ENCODE assay signal across 28 mouse cellular contexts in the genomic region with DNA sequence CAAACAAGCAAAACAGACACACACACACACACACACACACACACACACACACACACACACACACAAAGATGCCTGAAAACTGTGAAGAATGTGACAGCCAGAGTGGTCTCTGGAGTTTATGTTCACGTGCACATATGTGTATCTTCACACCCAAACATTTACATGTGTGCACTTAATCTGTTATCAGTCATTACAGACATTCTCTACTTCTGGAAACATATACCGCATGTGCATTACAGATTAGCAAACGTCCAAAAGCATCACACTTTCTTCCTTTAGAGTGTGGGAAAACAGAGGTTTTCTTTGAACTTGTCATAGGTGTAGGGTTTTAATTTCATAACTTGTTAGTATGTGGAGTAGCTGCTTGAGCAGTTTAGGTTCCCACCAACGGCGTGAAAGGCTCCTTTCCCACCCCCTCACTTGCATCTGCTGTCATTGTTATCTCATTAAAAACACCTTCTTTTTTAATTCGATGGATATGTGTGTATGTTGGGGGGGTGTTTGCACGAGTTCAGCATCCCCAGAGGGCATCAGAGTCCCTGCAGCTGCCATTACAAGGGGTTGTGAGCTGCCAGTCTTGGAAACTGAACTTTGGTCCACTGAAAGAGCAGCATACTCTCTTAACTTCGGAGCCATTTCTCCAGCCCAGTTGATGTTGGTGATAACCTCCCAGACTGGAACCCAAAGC. TPM values are rescaled to one million over a fixed set of nuclear protein-coding genes. Genes with fewer than 3 reads are reported as not detected.
DNase-seq lines count a peak whose midpoint lies in the region; ATAC-seq lines count a peak whose summit lies in the region.
"Had no signal": no experiment of that assay in that cellular context is flagged by ENCODE, and none has a peak within 500 bp of the region (broad histone marks: within the 10 kb centered on the region; RNA-seq: fewer than 3 reads in every experiment).

No protein-coding gene starts in this region.

- peak overlapping the region; percentile 40 for H3K4me2 ChIP-seq in liver, embryonic 15.5 days
- no peak overlapping the region for H3K4me2 ChIP-seq in forebrain, embryonic 14.5 days (ENCODE audit: low read length)
- H3K4me2 ChIP-seq: embryonic facial prominence, embryonic 13.5 days; forebrain, embryonic 12.5 days; heart, embryonic 12.5 days; hindbrain, embryonic 13.5 days; limb, embryonic 15.5 days; lung, embryonic 15.5 days; midbrain, embryonic 13.5 days; neural tube, embryonic 13.5 days had no signal

- peak overlapping the region; percentile 87 for H3K27ac ChIP-seq in liver, embryonic 15.5 days (replicated peaks)
- no peak overlapping the region for H3K27ac ChIP-seq in forebrain, embryonic 14.5 days (ENCODE audit: low read depth, low read length)
- H3K27ac ChIP-seq: embryonic facial prominence, embryonic 13.5 days; forebrain, embryonic 12.5 days; heart, adult 2 months; hindbrain, embryonic 13.5 days; limb, embryonic 10.5 days; limb, embryonic 15.5 days; lung, embryonic 15.5 days; midbrain, embryonic 13.5 days; neural tube, embryonic 13.5 days had no signal

- WGBS in liver, embryonic 15.5 days (ENCODE audit: insufficient replicate concordance) = 29% methylated on average over 8 of the region's 8 CpGs
- 68% methylated on average over 8 of the region's 8 CpGs for WGBS in forebrain, embryonic 14.5 days

- no peaks in the 10 kb centered on the region for H3K36me3 ChIP-seq in liver, embryonic 15.5 days (replicated peaks)
- H3K36me3 ChIP-seq in forebrain, embryonic 14.5 days (ENCODE audit: control insufficient read depth, insufficient read depth, low read length) = no peaks in the 10 kb centered on the region
- H3K36me3 ChIP-seq: embryonic facial prominence, embryonic 13.5 days; forebrain, embryonic 12.5 days; heart, embryonic 12.5 days; hindbrain, embryonic 13.5 days; limb, embryonic 10.5 days; limb, embryonic 15.5 days; lung, embryonic 15.5 days; midbrain, embryonic 13.5 days; neural tube, embryonic 13.5 days had no signal

- peak; percentile 60 for DNase-seq in c-Kit-positive CD71-positive TER-119-positive erythroid progenitor cells, embryonic 14.5 days (ENCODE audit: low spot score)
- peak; percentile 5 for DNase-seq in liver
- no peak for DNase-seq in forebrain, embryonic 14.5 days (ENCODE audit: low spot score)
- DNase-seq in testis, postnatal 10 days (ENCODE audit: low spot score) = no peak
- no peak for DNase-seq in kidney, postnatal 14 days
- DNase-seq: adrenal gland, postnatal 14 days; B cell, adult 2 months; cerebellum, adult 18-20 months; cerebellum, postnatal 10 days; heart, adult 2 months; heart, postnatal 4 days; kidney, adult 9 months; kidney, postnatal 10 days; layer of hippocampus, adult 9-11 months had no signal

- H3K4me3 ChIP-seq in liver, embryonic 15.5 days (replicated peaks) = no peak overlapping the region
- no peak overlapping the region for H3K4me3 ChIP-seq in forebrain, embryonic 14.5 days (ENCODE audit: low read depth, low read length)
- H3K4me3 ChIP-seq: embryonic facial prominence, embryonic 13.5 days; erythroblast, embryonic 14.5 days; forebrain, embryonic 12.5 days; heart, adult 2 months; heart, embryonic 12.5 days; hindbrain, embryonic 13.5 days; limb, embryonic 10.5 days; limb, embryonic 15.5 days; lung, embryonic 15.5 days; megakaryocyte, embryonic 14.5 days; midbrain, embryonic 13.5 days; neural tube, embryonic 13.5 days had no signal

- no peak overlapping the region for H3K9ac ChIP-seq in liver, embryonic 15.5 days
- no peak overlapping the region for H3K9ac ChIP-seq in forebrain, embryonic 14.5 days (ENCODE audit: low read length)
- H3K9ac ChIP-seq: embryonic facial prominence, embryonic 13.5 days; forebrain, embryonic 12.5 days; heart, embryonic 12.5 days; hindbrain, embryonic 13.5 days; limb, embryonic 15.5 days; lung, embryonic 15.5 days; midbrain, embryonic 13.5 days; neural tube, embryonic 13.5 days had no signal

- peaks cover 5% of the 10 kb centered on the region; the same call in 1 of the 2 replicates for H3K27me3 ChIP-seq in liver, embryonic 15.5 days
- no peaks in the 10 kb centered on the region for H3K27me3 ChIP-seq in forebrain, embryonic 14.5 days (replicated peaks; ENCODE audit: control insufficient read depth, insufficient read depth, low read length)
- H3K27me3 ChIP-seq: CH12.LX; limb, embryonic 15.5 days; lung, embryonic 15.5 days; neural tube, embryonic 13.5 days had no signal

- peak; percentile 87 for ATAC-seq in liver, embryonic 15.5 days (ENCODE audit: insufficient read depth)
- ATAC-seq in forebrain, embryonic 14.5 days = no peak
- ATAC-seq: intestine, postnatal 0 days had no signal

- H3K9me3 ChIP-seq in liver, embryonic 15.5 days (replicated peaks) = no peaks in the 10 kb centered on the region
- H3K9me3 ChIP-seq in forebrain, embryonic 14.5 days (replicated peaks; ENCODE audit: control insufficient read depth, low read length) = no peaks in the 10 kb centered on the region
- H3K9me3 ChIP-seq: embryonic facial prominence, embryonic 13.5 days; forebrain, embryonic 12.5 days; hindbrain, embryonic 13.5 days; limb, embryonic 10.5 days; limb, embryonic 15.5 days; lung, embryonic 15.5 days; midbrain, embryonic 13.5 days; neural tube, embryonic 13.5 days had no signal

- H3K4me1 ChIP-seq in liver, embryonic 15.5 days (replicated peaks) = peaks cover 28% of the 10 kb centered on the region
- H3K4me1 ChIP-seq in forebrain, embryonic 14.5 days (ENCODE audit: control insufficient read depth, insufficient read depth, low read length) = no peaks in the 10 kb centered on the region
- H3K4me1 ChIP-seq: embryonic facial prominence, embryonic 13.5 days; forebrain, embryonic 12.5 days; heart, embryonic 12.5 days; hindbrain, embryonic 13.5 days; limb, embryonic 10.5 days; lung, embryonic 15.5 days; neural tube, embryonic 13.5 days had no signal

RNA-seq across cellular contexts. Expression of gene Mfsd1, which starts 16.9 kb away (rescaled TPM):
- polyA plus RNA-seq in liver, embryonic 15.5 days (2015; fragmentation: Nextera tagmentation; extraction: Ambion mirVana) = 25.3 and 25.5 TPM in 2 replicates
- 41.2 and 43.2 TPM in 2 replicates for polyA plus RNA-seq in forebrain, embryonic 14.5 days (2014; fragmentation: Nextera tagmentation; extraction: Ambion mirVana)

RNA-seq across cellular contexts. Expression of gene Rarres1, which starts 50.4 kb away (rescaled TPM):
- polyA plus RNA-seq in liver, embryonic 15.5 days (2015; fragmentation: Nextera tagmentation; extraction: Ambion mirVana) = 2.7 and 3.1 TPM in 2 replicates
- 0.77 and 1.1 TPM in 2 replicates for polyA plus RNA-seq in forebrain, embryonic 14.5 days (2014; fragmentation: Nextera tagmentation; extraction: Ambion mirVana)

Comparison
In these comparisons a context has a peak if more than half of its experiments do, and no peak if none do; other contexts are left out.
1. DNase-seq: peak in c-Kit-positive CD71-positive TER-119-positive erythroid progenitor cells, embryonic 14.5 days (single experiment) and liver (single experiment); none in forebrain, embryonic 14.5 days (single experiment), testis, postnatal 10 days (single experiment) and kidney, postnatal 14 days (single experiment).